Mouse (Mus musculus) midbrain, embryonic 15.5 days (tissue): ENCODE data around the gene Lmbr1. TPM values are rescaled to one million over a fixed set of nuclear protein-coding genes. Genes with fewer than 3 reads are reported as not detected.

Experiments
- ATAC-seq: fragments of 200-750 bp; cut with Nextera tagmentation; replicated peaks from 2 replicates; pipeline ENCODE4 v1.8.0; 2017; ENCODE audit warnings: moderate TSS enrichment
- H3K27ac ChIP-seq: fragments of 300-500 bp; sonication (generic); 2 replicates; pipeline ENCODE4 v1.5.1; 2015; ENCODE audit warnings: mild to moderate bottlenecking, inconsistent platforms
- H3K27me3 ChIP-seq: fragments of 300-500 bp; sonication (generic); replicated peaks from 2 replicates; pipeline ENCODE4 v1.6.1; 2015; ENCODE audit warnings: inconsistent platforms
- H3K36me3 ChIP-seq: fragments of 300-500 bp; sonication (generic); replicated peaks from 2 replicates; pipeline ENCODE4 v1.6.1; 2015; ENCODE audit warnings: inconsistent platforms
- H3K4me1 ChIP-seq: fragments of 300-500 bp; sonication (generic); 2 replicates; pipeline ENCODE4 v1.6.1; 2015; ENCODE audit warnings: inconsistent platforms
- H3K4me2 ChIP-seq: fragments of 300-500 bp; sonication (generic); 2 replicates; pipeline ENCODE4 v1.6.1; 2015; ENCODE audit warnings: inconsistent platforms, mild to moderate bottlenecking, moderate library complexity
- H3K4me3 ChIP-seq: fragments of 300-500 bp; sonication (generic); 2 replicates; pipeline ENCODE4 v1.5.1; 2015; ENCODE audit warnings: mild to moderate bottlenecking, inconsistent platforms
- H3K9ac ChIP-seq: fragments of 300-500 bp; sonication (generic); 2 replicates; pipeline ENCODE4 v1.6.1; 2015; ENCODE audit warnings: mild to moderate bottlenecking, inconsistent platforms
- H3K9me3 ChIP-seq: fragments of 300-500 bp; sonication (generic); 2 replicates; pipeline ENCODE4 v1.6.1; 2016; ENCODE audit warnings: inconsistent platforms
- WGBS: fragments of 180-500 bp; shearing (Covaris S2); methylation state at CpG from one replicate; pipeline ENCODE4 v1.1.7; 2015; ENCODE audit warnings: mixed read lengths; 5-methylcytosine and 5-hydroxymethylcytosine counted together
- polyA plus RNA-seq: library from polyadenylated mRNA; unstranded; fragments of >200 nt; fragmentation: Nextera tagmentation; extraction: Ambion mirVana; gene quantifications from 2 replicates; pipeline ENCODE4 v1.2.1, GENCODE M21; 2015

Lmbr1 gene
- polyA plus RNA-seq, 1 experiment from 2014 or later, result 38.2 TPM

GRCm38 (mm10) chr5:29244769-29245168 is 133.4 kb downstream of the Lmbr1 start:
- Histone ChIP-seq H3K36me3 (no peaks in the 10 kb centered on the region), H3K9ac (no peak overlapping the region), H3K27me3 (no peaks in the 10 kb centered on the region), H3K4me1 (no peaks in the 10 kb centered on the region), H3K27ac (no peak overlapping the region), H3K4me3 (no peak overlapping the region), H3K4me2 (no peak overlapping the region), H3K9me3 (peaks cover 4% of the 10 kb centered on the region; the same call in 1 of the 2 replicates)
- no peak for ATAC-seq
- WGBS, result 71% methylated on average over 1 of the region's 1 CpGs

- H3K27ac ChIP-seq, result no peak overlapping the region
- no peak overlapping the region for H3K9ac ChIP-seq
- no peak overlapping the region for H3K4me3 ChIP-seq
- no peaks in the 10 kb centered on the region for H3K27me3 ChIP-seq
- no peak overlapping the region for H3K4me2 ChIP-seq
- no peaks in the 10 kb centered on the region for H3K36me3 ChIP-seq
- H3K4me1 ChIP-seq, result no peaks in the 10 kb centered on the region
- peaks cover 4% of the 10 kb centered on the region; the same call in 1 of the 2 replicates for H3K9me3 ChIP-seq
- ATAC-seq, result no peak
These were observed 139.8 kb downstream of the Lmbr1 start for GRCm38 (mm10) chr5:29238379-29238778.

- Histone ChIP-seq H3K27me3 (no peaks in the 10 kb centered on the region), H3K4me1 (no peaks in the 10 kb centered on the region), H3K9ac (no peak overlapping the region), H3K36me3 (0 out of 2 replicates have a peak, but pooled peaks cover 4% of the 10 kb centered on the region), H3K4me3 (no peak overlapping the region), H3K4me2 (no peak overlapping the region), H3K9me3 (no peaks in the 10 kb centered on the region), H3K27ac (no peak overlapping the region)
- 77% methylated on average over 2 of the region's 2 CpGs for WGBS
- ATAC-seq, result no peak
These were observed 147.7 kb downstream of the Lmbr1 start for GRCm38 (mm10) chr5:29230481-29230880.

- H3K27ac ChIP-seq, result no peak overlapping the region
- WGBS, result 91% methylated on average over 7 of the region's 7 CpGs
- no peak overlapping the region for H3K4me3 ChIP-seq
- H3K9ac ChIP-seq, result no peak overlapping the region
- no peak for ATAC-seq
- no peaks in the 10 kb centered on the region for H3K4me1 ChIP-seq
- H3K27me3 ChIP-seq, result no peaks in the 10 kb centered on the region
- no peaks in the 10 kb centered on the region for H3K36me3 ChIP-seq
- no peaks in the 10 kb centered on the region for H3K9me3 ChIP-seq
- H3K4me2 ChIP-seq, result no peak overlapping the region
These were observed 154.1 kb downstream of the Lmbr1 start for GRCm38 (mm10) chr5:29224089-29224488.

- Histone ChIP-seq H3K4me2 (no peak overlapping the region), H3K9me3 (no peaks in the 10 kb centered on the region), H3K4me1 (no peaks in the 10 kb centered on the region), H3K27ac (no peak overlapping the region), H3K4me3 (no peak overlapping the region), H3K36me3 (no peaks in the 10 kb centered on the region), H3K27me3 (no peaks in the 10 kb centered on the region), H3K9ac (no peak overlapping the region)
- WGBS, result 92% methylated on average over 3 of the region's 3 CpGs
- no peak for ATAC-seq
These were observed 160.2 kb downstream of the Lmbr1 start for GRCm38 (mm10) chr5:29217997-29218396.

- Histone ChIP-seq H3K4me1 (no peaks in the 10 kb centered on the region), H3K27ac (no peak overlapping the region), H3K4me3 (no peak overlapping the region), H3K9me3 (no peaks in the 10 kb centered on the region), H3K27me3 (no peaks in the 10 kb centered on the region), H3K36me3 (0 out of 2 replicates have a peak, but pooled peaks cover under 1% of the 10 kb centered on the region), H3K9ac (no peak overlapping the region), H3K4me2 (no peak overlapping the region)
- 76% methylated on average over 4 of the region's 4 CpGs for whole genome bisulfite sequencing
- no peak for ATAC-seq
These were observed 166.1 kb downstream of the Lmbr1 start for GRCm38 (mm10) chr5:29211980-29212555.

GRCm38 (mm10) chr5:29205690-29206089 is 172.5 kb downstream of the Lmbr1 start:
- Histone ChIP-seq H3K27me3 (no peaks in the 10 kb centered on the region), H3K4me2 (no peak overlapping the region), H3K9ac (no peak overlapping the region), H3K9me3 (no peaks in the 10 kb centered on the region), H3K27ac (no peak overlapping the region), H3K4me1 (no peaks in the 10 kb centered on the region), H3K4me3 (no peak overlapping the region), H3K36me3 (0 out of 2 replicates have a peak, but pooled peaks cover 5% of the 10 kb centered on the region)
- 85% methylated on average over 5 of the region's 5 CpGs for WGBS
- ATAC-seq, result no peak

GRCm38 (mm10) chr5:29199868-29200267 is 178.3 kb downstream of the Lmbr1 start:
- no peak overlapping the region for H3K4me3 ChIP-seq
- no peak for ATAC-seq
- WGBS, result 88% methylated on average over 3 of the region's 3 CpGs

GRCm38 (mm10) chr5:29198960-29199488 is 179.2 kb downstream of the Lmbr1 start:
- H3K36me3 ChIP-seq, result no peaks in the 10 kb centered on the region
- H3K27ac ChIP-seq, result no peak overlapping the region
- no peak overlapping the region for H3K9ac ChIP-seq
- peaks cover 9% of the 10 kb centered on the region for H3K4me1 ChIP-seq
- 48% methylated on average over 4 of the region's 4 CpGs for WGBS
- no peak overlapping the region for H3K4me2 ChIP-seq
- ATAC-seq, result no peak
- H3K27me3 ChIP-seq, result no peaks in the 10 kb centered on the region
- H3K9me3 ChIP-seq, result no peaks in the 10 kb centered on the region
- no peak overlapping the region for H3K4me3 ChIP-seq

More at GRCm38 (mm10) chr5:29199868-29200267, 178.3 kb downstream of the Lmbr1 start:
- H3K27ac ChIP-seq, result no peak overlapping the region
- no peak overlapping the region for H3K9ac ChIP-seq
- H3K9me3 ChIP-seq, result no peaks in the 10 kb centered on the region
- H3K4me1 ChIP-seq, result peaks cover 9% of the 10 kb centered on the region
- H3K4me2 ChIP-seq, result no peak overlapping the region
- H3K27me3 ChIP-seq, result no peaks in the 10 kb centered on the region
- H3K36me3 ChIP-seq, result no peaks in the 10 kb centered on the region

GRCm38 (mm10) chr5:29197187-29197586 is 181.0 kb downstream of the Lmbr1 start:
- Histone ChIP-seq H3K9me3 (no peaks in the 10 kb centered on the region), H3K27me3 (no peaks in the 10 kb centered on the region), H3K4me3 (peak overlapping the region; percentile 66; the same call in 1 of the 2 replicates), H3K9ac (no peak overlapping the region), H3K4me1 (peaks cover 9% of the 10 kb centered on the region), H3K4me2 (peak overlapping the region; percentile 63; the same call in 1 of the 2 replicates), H3K27ac (no peak overlapping the region), H3K36me3 (no peaks in the 10 kb centered on the region)
- 92% methylated on average over 4 of the region's 4 CpGs for WGBS
- no peak for ATAC-seq

GRCm38 (mm10) chr5:29196264-29196658 is 181.9 kb downstream of the Lmbr1 start:
- H3K9ac ChIP-seq, result peak overlapping the region; percentile 43
- H3K36me3 ChIP-seq, result no peaks in the 10 kb centered on the region
- peak overlapping the region; percentile 63 for H3K4me2 ChIP-seq
- H3K27me3 ChIP-seq, result no peaks in the 10 kb centered on the region
- peak overlapping the region; percentile 66 for H3K4me3 ChIP-seq
- no peaks in the 10 kb centered on the region for H3K9me3 ChIP-seq
- WGBS, result 7% methylated on average over 12 of the region's 12 CpGs
- H3K4me1 ChIP-seq, result peaks cover 9% of the 10 kb centered on the region
- H3K27ac ChIP-seq, result peak overlapping the region; percentile 92
- ATAC-seq, result peak; percentile 68

GRCm38 (mm10) chr5:29195570-29196263 is 182.5 kb downstream of the Lmbr1 start, which contains the start of gene Rnf32:
Gene Rnf32 (plus strand): TSS chr5:29195992.
- H3K4me3 ChIP-seq, result peak within 1 kb of the TSS; percentile 66
- H3K27ac ChIP-seq, result peak within 1 kb of the TSS; percentile 92
- H3K4me1 ChIP-seq, result peaks cover 9% of the 10 kb centered on the region
- no peaks in the 10 kb centered on the region for H3K36me3 ChIP-seq
- H3K9me3 ChIP-seq, result no peaks in the 10 kb centered on the region
- under 1% methylated on average over 66 of the region's 70 CpGs for WGBS
- no peaks in the 10 kb centered on the region for H3K27me3 ChIP-seq
- peak within 1 kb of the TSS; percentile 63 for H3K4me2 ChIP-seq
- peak; percentile 99 for ATAC-seq
- peak within 1 kb of the TSS; percentile 74 for H3K9ac ChIP-seq
